Mouse (Mus musculus) embryo, embryonic 11 days (tissue): Measurements from ENCODE around the gene Mboat2.

Experiments
- DNase-seq: peaks from one replicate; pipeline ENCODE4 v3.0.0-alpha.2; 2015

The Mboat2 gene

GRCm38 (mm10) chr12:24863762-24864161, 33.1 kb downstream of the Mboat2 start:
- DNase-seq = no peak

GRCm38 (mm10) chr12:24866645-24867044, 36.0 kb downstream of the Mboat2 start:
- DNase-seq = no peak

- DNase-seq = no peak
These were observed 38.0 kb downstream of the Mboat2 start for GRCm38 (mm10) chr12:24868694-24869093.

GRCm38 (mm10) chr12:24869231-24869630, 38.6 kb downstream of the Mboat2 start:
- no peak for DNase-seq

- peak; percentile 43 for DNase-seq
These were observed 40.2 kb downstream of the Mboat2 start for GRCm38 (mm10) chr12:24870901-24871300.

- no peak for DNase-seq
These were observed 41.6 kb downstream of the Mboat2 start for GRCm38 (mm10) chr12:24872264-24872663.

GRCm38 (mm10) chr12:24872689-24873088, 42.0 kb downstream of the Mboat2 start:
- DNase-seq = no peak

GRCm38 (mm10) chr12:24875908-24876307, 45.2 kb downstream of the Mboat2 start:
- DNase-seq = no peak

- DNase-seq = no peak
These were observed 46.6 kb downstream of the Mboat2 start for GRCm38 (mm10) chr12:24877231-24877630.

GRCm38 (mm10) chr12:24878090-24878489, 47.4 kb downstream of the Mboat2 start:
- no peak for DNase-seq

- no peak for DNase-seq
These were observed 48.2 kb downstream of the Mboat2 start for GRCm38 (mm10) chr12:24878735-24879362.

- DNase-seq = no peak
These were observed 48.9 kb downstream of the Mboat2 start for GRCm38 (mm10) chr12:24879613-24880029.

- DNase-seq = no peak
These were observed 52.6 kb downstream of the Mboat2 start for GRCm38 (mm10) chr12:24883279-24883678.

GRCm38 (mm10) chr12:24886800-24887199, 56.1 kb downstream of the Mboat2 start:
- no peak for DNase-seq

GRCm38 (mm10) chr12:24889371-24890051, 58.8 kb downstream of the Mboat2 start:
- no peak for DNase-seq

- DNase-seq = no peak
These were observed 59.5 kb downstream of the Mboat2 start for GRCm38 (mm10) chr12:24890158-24890557.

GRCm38 (mm10) chr12:24890684-24891459, 60.2 kb downstream of the Mboat2 start:
- no peak for DNase-seq

GRCm38 (mm10) chr12:24892536-24892935, 61.9 kb downstream of the Mboat2 start:
- DNase-seq = no peak

- peak; percentile 70 for DNase-seq
These were observed 63.2 kb downstream of the Mboat2 start for GRCm38 (mm10) chr12:24893777-24894468.

- no peak for DNase-seq
These were observed 64.7 kb downstream of the Mboat2 start for GRCm38 (mm10) chr12:24895352-24895751.

- DNase-seq = no peak
These were observed 66.7 kb downstream of the Mboat2 start for GRCm38 (mm10) chr12:24897354-24897753.

- DNase-seq = no peak
These were observed 67.5 kb downstream of the Mboat2 start for GRCm38 (mm10) chr12:24898226-24898625.

GRCm38 (mm10) chr12:24899636-24900035, 69.0 kb downstream of the Mboat2 start:
- no peak for DNase-seq
